Mouse (Mus musculus) liver, embryonic 11.5 days (tissue): ENCODE data around the gene AU021092. TPM values are rescaled to one million over a fixed set of nuclear protein-coding genes. Genes with fewer than 3 reads are reported as not detected.

Experiments used
- ATAC-seq: fragments of 200-750 bp; cut with Nextera tagmentation; replicated peaks from 2 replicates; pipeline ENCODE4 v1.8.0; 2017; ENCODE audit warnings: moderate number of reproducible peaks, mild to moderate bottlenecking, moderate TSS enrichment, moderate library complexity; ENCODE audit not compliant: low FRiP score
- DNase-seq: peaks from one replicate; pipeline ENCODE4 v3.0.0-alpha.2; 2017; ENCODE audit warnings: low spot score
- H3K27ac ChIP-seq: fragments of 300-500 bp; sonication (generic); 2 replicates; pipeline ENCODE4 v1.5.1; 2014; ENCODE audit warnings: mild to moderate bottlenecking, low read depth, low read length, control low read depth
- H3K27me3 ChIP-seq: fragments of 300-500 bp; sonication (generic); replicated peaks from 2 replicates; pipeline ENCODE4 v1.6.1; 2014; ENCODE audit warnings: low read length, mixed read lengths; ENCODE audit not compliant: control insufficient read depth, insufficient read depth
- H3K36me3 ChIP-seq: fragments of 300-500 bp; sonication (generic); 2 replicates; pipeline ENCODE4 v1.6.1; 2014; ENCODE audit warnings: mild to moderate bottlenecking, low read length, moderate library complexity, mixed read lengths; ENCODE audit not compliant: control insufficient read depth, insufficient read depth
- H3K4me1 ChIP-seq: fragments of 300-500 bp; sonication (generic); replicated peaks from 2 replicates; pipeline ENCODE4 v1.6.1; 2014; ENCODE audit warnings: low read length, mixed read lengths; ENCODE audit not compliant: control insufficient read depth, insufficient read depth
- H3K4me2 ChIP-seq: fragments of 300-500 bp; sonication (generic); 2 replicates; pipeline ENCODE4 v1.6.1; 2014; ENCODE audit warnings: mild to moderate bottlenecking, control low read depth, moderate library complexity
- H3K4me3 ChIP-seq: fragments of 300-500 bp; sonication (generic); 2 replicates; pipeline ENCODE4 v1.5.1; 2014; ENCODE audit warnings: low read depth, low read length, control low read depth
- H3K9ac ChIP-seq: fragments of 300-500 bp; sonication (generic); 2 replicates; pipeline ENCODE4 v1.6.1; 2014; ENCODE audit warnings: low read depth, low read length, control low read depth
- H3K9me3 ChIP-seq: fragments of 300-500 bp; sonication (generic); 2 replicates; pipeline ENCODE4 v1.6.1; 2016; ENCODE audit warnings: low read length, inconsistent platforms, mixed read lengths; ENCODE audit not compliant: control insufficient read depth
- WGBS: fragments of 180-500 bp; shearing (Covaris S2); extraction: QIAGEN DNeasy Blood & Tissue Kit; methylation state at CpG from one replicate; pipeline ENCODE4 v1.1.7; 2014; 5-methylcytosine and 5-hydroxymethylcytosine counted together
- polyA plus RNA-seq: library from polyadenylated mRNA; unstranded; fragments of >200 nt; fragmentation: Nextera tagmentation; extraction: Ambion mirVana; gene quantifications from 2 replicates; pipeline ENCODE4 v1.2.1, GENCODE M21; 2014

AU021092 gene
- polyA plus RNA-seq, 1 experiment from 2014 or later: 0.27 TPM

DNA sequence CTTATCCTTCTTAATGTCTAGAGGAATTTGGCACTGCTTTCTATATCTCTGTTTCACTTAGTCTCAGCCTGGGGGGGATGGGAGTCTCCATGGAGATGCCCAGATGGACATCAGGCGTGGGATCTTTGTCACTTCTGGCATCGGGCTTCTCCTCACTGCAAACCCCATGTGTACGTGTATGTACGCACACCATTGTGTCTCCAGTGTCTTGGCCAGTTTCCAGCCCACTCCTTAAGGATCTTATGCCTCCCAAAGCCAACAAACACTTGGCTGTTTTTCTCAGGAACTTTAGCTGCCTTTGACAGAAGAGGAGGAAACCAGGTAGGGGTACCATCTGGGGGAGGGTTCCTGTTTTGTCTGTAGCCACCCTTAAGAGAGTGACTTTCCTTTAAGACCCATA, 696 bp downstream of the AU021092 start:
- Histone ChIP-seq H3K4me1 (no peaks in the 10 kb centered on the region), H3K27me3 (no peaks in the 10 kb centered on the region), H3K36me3 (no peaks in the 10 kb centered on the region), H3K4me2 (no peak overlapping the region), H3K9ac (no peak overlapping the region), H3K9me3 (no peaks in the 10 kb centered on the region), H3K4me3 (no peak overlapping the region), H3K27ac (no peak overlapping the region)
- DNase-seq (no peak), ATAC-seq (no peak)
- 65% methylated on average over 4 of the region's 4 CpGs for WGBS

- no peak overlapping the region for H3K4me3 ChIP-seq
- DNase-seq: no peak
- H3K27ac ChIP-seq: no peak overlapping the region
- H3K36me3 ChIP-seq: no peaks in the 10 kb centered on the region
- no peaks in the 10 kb centered on the region for H3K27me3 ChIP-seq
- no peaks in the 10 kb centered on the region for H3K4me1 ChIP-seq
- H3K9ac ChIP-seq: no peak overlapping the region
- H3K4me2 ChIP-seq: no peak overlapping the region
- no peaks in the 10 kb centered on the region for H3K9me3 ChIP-seq
- WGBS: 69% methylated on average over 5 of the region's 5 CpGs
- no peak for ATAC-seq
Measured at GRCm38 (mm10) chr16:5217341-5218133, 4.6 kb downstream of the AU021092 start.

DNA sequence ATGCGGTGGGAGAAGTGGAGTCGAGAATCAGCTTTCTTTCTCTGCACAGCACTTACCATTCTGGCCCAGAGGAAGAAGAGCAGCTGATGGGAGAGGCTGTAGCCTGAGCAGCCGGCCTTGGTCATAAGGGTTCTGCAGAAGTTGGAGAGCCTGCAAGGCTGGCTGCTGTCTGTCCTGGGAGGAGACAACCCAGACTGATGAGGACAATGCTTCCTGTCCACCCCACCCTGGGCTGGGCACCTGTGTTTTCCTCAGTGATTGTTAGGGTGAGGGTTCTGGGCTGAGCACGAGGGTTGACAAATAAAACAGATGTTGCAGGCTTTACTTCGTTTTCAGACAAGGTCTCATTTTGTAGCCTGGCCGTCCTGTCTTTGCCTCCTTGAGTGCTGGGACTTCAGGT, 5.4 kb downstream of the AU021092 start:
- H3K4me1 ChIP-seq: no peaks in the 10 kb centered on the region
- H3K27ac ChIP-seq: no peak overlapping the region
- H3K9me3 ChIP-seq: no peaks in the 10 kb centered on the region
- ATAC-seq (no peak), DNase-seq (no peak)
- no peaks in the 10 kb centered on the region for H3K27me3 ChIP-seq
- H3K4me2 ChIP-seq: no peak overlapping the region
- WGBS: 60% methylated on average over 6 of the region's 6 CpGs
- no peak overlapping the region for H3K4me3 ChIP-seq
- H3K9ac ChIP-seq: no peak overlapping the region
- H3K36me3 ChIP-seq: no peaks in the 10 kb centered on the region

- DNase-seq: no peak
- Histone ChIP-seq H3K4me1 (no peaks in the 10 kb centered on the region), H3K36me3 (no peaks in the 10 kb centered on the region), H3K9me3 (no peaks in the 10 kb centered on the region), H3K27me3 (no peaks in the 10 kb centered on the region), H3K27ac (no peak overlapping the region), H3K9ac (no peak overlapping the region), H3K4me2 (no peak overlapping the region), H3K4me3 (no peak overlapping the region)
- WGBS: 91% methylated on average over 2 of the region's 2 CpGs
- no peak for ATAC-seq
Measured at GRCm38 (mm10) chr16:5214126-5214525, 8.0 kb downstream of the AU021092 start.

DNA sequence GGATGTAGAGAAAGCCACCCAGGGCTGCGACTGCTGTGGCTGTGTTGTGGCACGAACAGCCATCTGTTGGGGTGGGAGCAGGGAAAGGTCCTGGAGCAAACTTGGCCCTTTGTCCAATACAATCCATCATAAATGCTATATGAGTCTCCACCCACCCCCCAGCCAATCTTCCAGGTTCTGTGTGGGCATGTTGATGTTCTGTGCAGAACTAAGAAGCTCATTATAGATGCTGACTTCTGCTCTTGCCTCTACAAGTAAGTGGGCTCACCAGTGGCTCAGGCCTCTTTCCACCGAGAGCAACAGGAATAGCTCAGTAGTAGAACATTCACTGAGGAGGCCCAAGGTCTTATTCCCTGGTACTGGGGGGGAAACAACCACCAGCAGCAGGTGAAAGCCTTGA, 9.9 kb downstream of the AU021092 start:
- DNase-seq: no peak
- Histone ChIP-seq H3K4me3 (no peak overlapping the region), H3K27me3 (no peaks in the 10 kb centered on the region), H3K27ac (no peak overlapping the region), H3K4me1 (no peaks in the 10 kb centered on the region), H3K36me3 (no peaks in the 10 kb centered on the region), H3K4me2 (no peak overlapping the region), H3K9ac (no peak overlapping the region), H3K9me3 (no peaks in the 10 kb centered on the region)
- 77% methylated on average over 3 of the region's 3 CpGs for WGBS
- ATAC-seq: no peak

DNA sequence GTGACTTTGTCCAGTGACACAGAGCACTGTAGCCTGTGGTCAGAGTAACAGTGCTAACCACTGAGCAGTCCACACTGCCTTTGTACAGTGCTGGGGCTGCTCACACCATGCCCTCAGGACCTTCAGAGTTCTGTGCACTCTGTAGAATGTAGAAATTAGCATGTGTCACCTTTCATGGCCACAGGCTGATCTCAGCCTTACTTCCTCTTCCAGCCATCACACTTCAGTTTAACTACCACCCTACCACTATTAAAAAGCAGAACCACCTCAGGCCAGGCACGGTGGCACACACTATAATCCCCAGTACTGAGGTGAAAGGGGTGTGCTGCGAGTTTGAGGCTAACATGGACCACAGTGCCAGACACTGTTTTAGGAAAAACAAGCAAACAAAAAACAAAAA, 11.7 kb downstream of the AU021092 start:
- Histone ChIP-seq H3K4me3 (no peak overlapping the region), H3K9me3 (no peaks in the 10 kb centered on the region), H3K27me3 (no peaks in the 10 kb centered on the region), H3K9ac (no peak overlapping the region), H3K36me3 (no peaks in the 10 kb centered on the region), H3K4me1 (no peaks in the 10 kb centered on the region), H3K27ac (no peak overlapping the region), H3K4me2 (no peak overlapping the region)
- 48% methylated on average over 2 of the region's 2 CpGs for WGBS
- ATAC-seq: no peak
- no peak for DNase-seq

DNA sequence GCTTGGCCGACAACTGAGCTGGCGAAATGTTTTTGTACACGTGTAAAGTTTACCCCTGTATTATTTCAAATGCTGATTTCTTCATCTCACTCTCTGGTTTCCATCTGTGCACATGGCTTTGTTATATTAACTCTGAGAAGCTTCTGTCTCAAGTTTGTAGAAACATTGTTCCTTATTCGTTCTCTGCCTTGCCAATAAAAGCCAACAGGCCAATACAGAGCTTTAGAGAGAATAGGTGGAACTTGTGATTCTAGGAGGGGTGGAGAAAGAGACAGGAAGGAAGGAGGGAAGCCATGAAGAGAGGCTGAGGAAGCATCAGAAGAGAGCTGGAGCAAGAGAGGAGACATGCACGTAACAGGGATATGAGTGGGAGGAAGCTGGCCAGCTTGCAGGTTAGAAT, 16.0 kb downstream of the AU021092 start:
- no peak overlapping the region for H3K9ac ChIP-seq

DNA sequence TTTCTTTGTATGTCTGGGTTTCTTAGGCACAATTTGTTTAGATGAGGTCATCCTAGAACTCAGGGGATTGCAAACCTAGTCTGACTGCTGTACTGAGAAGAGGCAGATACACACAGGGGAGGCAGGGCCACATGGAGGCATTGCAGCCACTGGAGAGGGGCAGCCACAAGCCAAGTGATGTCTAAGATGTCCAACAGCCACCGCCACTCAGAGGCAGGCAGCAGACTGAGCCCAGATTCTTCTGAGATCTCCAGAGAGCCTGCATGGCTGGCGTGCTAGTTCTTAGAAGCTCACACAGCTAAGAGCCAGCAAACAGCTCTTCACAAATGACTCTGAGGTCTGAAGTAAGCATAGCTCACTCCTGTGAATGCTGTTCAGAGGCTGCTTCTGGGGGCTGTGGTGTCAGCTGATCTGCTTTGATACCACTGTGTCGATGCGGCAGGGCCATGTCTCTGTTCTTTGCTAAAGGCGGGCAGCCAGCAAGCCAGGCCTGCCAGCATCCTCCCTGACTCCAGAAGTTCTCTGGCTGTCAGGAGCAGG, 16.6 kb downstream of the AU021092 start:
- H3K36me3 ChIP-seq: 0 out of 2 replicates have a peak, but pooled peaks cover 3% of the 10 kb centered on the region
- no peak overlapping the region for H3K4me2 ChIP-seq
- H3K4me1 ChIP-seq: no peaks in the 10 kb centered on the region; the same call in 1 of the 2 replicates
- no peak overlapping the region for H3K4me3 ChIP-seq
- H3K9ac ChIP-seq: no peak overlapping the region
- H3K27ac ChIP-seq: no peak overlapping the region
- no peak for DNase-seq
- no peaks in the 10 kb centered on the region for H3K27me3 ChIP-seq
- H3K9me3 ChIP-seq: no peaks in the 10 kb centered on the region
- WGBS: 81% methylated on average over 5 of the region's 5 CpGs
- no peak for ATAC-seq

More for the DNA sequence above, 16.0 kb downstream of the AU021092 start:
- H3K4me2 ChIP-seq: no peak overlapping the region
- H3K4me1 ChIP-seq: no peaks in the 10 kb centered on the region; the same call in 1 of the 2 replicates
- H3K27ac ChIP-seq: no peak overlapping the region
- ATAC-seq: no peak
- no peaks in the 10 kb centered on the region for H3K27me3 ChIP-seq
- no peaks in the 10 kb centered on the region for H3K9me3 ChIP-seq
- no peak for DNase-seq
- no peak overlapping the region for H3K4me3 ChIP-seq
- H3K36me3 ChIP-seq: 0 out of 2 replicates have a peak, but pooled peaks cover 3% of the 10 kb centered on the region
- WGBS: 71% methylated on average over 5 of the region's 5 CpGs
